Mouse (Mus musculus) right cerebral cortex, postnatal 25 days (tissue): Measurements from ENCODE around the gene Cacna2d3.

Experiments
- DNase-seq: peaks from one replicate; pipeline ENCODE4 v3.0.0; 2022

The Cacna2d3 gene

DNA sequence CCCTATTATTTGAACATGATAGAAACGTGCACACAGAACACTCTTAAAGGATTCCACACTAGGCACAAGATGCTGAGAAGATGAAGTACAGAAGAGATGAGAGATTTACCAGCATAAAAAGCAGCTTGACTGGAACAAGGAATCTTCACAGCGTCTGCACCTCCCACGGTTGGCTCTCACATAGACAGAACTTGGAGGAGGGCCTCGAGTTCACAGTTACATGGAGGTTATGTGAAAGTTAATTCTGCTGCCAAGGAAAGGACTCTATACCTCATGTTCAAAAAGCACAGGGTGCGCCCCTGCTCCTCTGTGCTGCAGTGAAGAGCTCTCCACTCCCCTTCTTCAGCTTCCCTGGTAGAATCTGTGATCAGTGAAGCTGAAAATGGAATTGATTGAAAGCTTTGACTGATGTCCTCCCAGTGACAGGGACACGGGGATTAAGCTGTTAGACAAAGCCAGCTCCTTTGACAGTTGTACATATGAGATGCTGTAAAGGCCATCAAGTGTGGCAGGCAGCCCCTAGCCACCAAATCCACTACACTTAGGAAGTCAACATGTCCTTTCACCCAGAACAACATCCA is 243.2 kb downstream of the Cacna2d3 start:
- peak; percentile 37 for DNase-seq

- DNase-seq, result no peak
Measured at GRCm38 (mm10) chr14:29464277-29464676, 257.4 kb downstream of the Cacna2d3 start.

GRCm38 (mm10) chr14:29449203-29449602 is 272.5 kb downstream of the Cacna2d3 start:
- no peak for DNase-seq

- peak; percentile 18 for DNase-seq
Measured at GRCm38 (mm10) chr14:29443091-29444026, 278.3 kb downstream of the Cacna2d3 start.

GRCm38 (mm10) chr14:29442476-29442875 is 279.2 kb downstream of the Cacna2d3 start:
- DNase-seq, result no peak

- DNase-seq, result no peak
Measured at GRCm38 (mm10) chr14:29438666-29439065, 283.0 kb downstream of the Cacna2d3 start.

GRCm38 (mm10) chr14:29438251-29438650 is 283.4 kb downstream of the Cacna2d3 start:
- DNase-seq, result no peak

GRCm38 (mm10) chr14:29435203-29435602 is 286.5 kb downstream of the Cacna2d3 start:
- DNase-seq, result no peak

GRCm38 (mm10) chr14:29433716-29434115 is 287.9 kb downstream of the Cacna2d3 start:
- no peak for DNase-seq

- no peak for DNase-seq
Measured at GRCm38 (mm10) chr14:29433076-29433714, 288.5 kb downstream of the Cacna2d3 start.

- DNase-seq, result no peak
Measured at GRCm38 (mm10) chr14:29429788-29430187, 291.9 kb downstream of the Cacna2d3 start.

GRCm38 (mm10) chr14:29425666-29426065 is 296.0 kb downstream of the Cacna2d3 start:
- DNase-seq, result no peak

- DNase-seq, result no peak
Measured at GRCm38 (mm10) chr14:29425208-29425607, 296.5 kb downstream of the Cacna2d3 start.

DNA sequence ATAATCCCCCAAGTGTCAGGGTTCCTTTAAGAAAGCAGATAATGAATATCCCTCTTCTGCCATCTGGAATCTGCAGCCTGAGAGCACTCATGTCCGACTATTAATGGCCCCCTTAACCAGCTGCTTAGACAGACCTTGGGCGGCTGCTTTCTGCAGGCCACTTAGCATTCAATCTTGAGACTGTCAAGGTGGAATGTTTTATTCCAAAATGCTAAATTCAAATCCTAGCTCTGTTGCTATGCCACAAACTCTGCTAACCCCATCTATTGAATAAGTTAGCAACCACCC is 315.8 kb downstream of the Cacna2d3 start:
- DNase-seq, result no peak

GRCm38 (mm10) chr14:29405125-29405877 is 316.4 kb downstream of the Cacna2d3 start:
- peak; percentile 5 for DNase-seq

DNA sequence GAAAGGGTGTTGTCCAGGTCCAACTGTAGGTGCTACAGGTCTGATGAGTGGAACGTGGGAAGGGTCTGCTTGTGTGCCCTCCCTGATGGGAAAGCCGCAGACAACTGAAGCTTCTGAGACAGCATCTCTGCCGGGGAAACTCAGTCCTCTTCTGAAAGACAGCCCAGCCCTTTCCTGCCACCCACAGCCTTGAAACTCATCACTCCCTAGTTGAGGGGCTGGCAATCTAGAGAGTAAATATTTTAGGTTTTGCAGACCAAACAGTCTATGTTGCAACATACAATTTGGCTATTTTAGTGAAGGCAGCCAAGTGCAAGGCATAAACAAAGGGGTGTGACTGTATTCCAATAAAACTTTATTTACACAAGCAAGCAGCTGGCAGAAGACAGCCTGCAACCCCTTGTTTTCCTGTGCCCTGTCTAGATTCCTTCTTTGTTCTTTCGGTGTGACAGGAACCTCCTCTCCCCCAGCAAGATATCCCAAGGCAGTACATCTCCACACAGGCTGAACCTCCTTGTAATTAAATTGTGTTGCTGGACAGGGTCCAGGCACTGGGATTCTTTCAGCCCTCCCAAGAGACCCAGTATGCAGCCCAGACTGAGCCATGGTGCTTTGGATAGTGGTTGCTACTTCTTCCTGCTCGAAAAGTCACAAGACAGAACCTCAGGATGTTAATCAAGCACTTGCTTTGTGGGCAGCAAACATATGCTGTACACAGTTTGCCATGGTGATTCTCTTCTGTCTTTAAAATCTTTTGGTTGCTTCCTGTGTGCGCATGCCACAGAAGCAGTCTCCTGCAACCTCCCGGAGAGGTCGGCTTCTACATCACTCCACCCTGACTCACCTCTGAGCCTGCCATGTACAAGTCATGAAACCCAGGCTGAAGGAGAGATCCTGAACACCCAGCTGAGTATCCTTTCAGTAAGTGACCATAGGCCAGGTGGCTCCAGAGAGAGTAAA is 317.5 kb downstream of the Cacna2d3 start:
- DNase-seq, result no peak

DNA sequence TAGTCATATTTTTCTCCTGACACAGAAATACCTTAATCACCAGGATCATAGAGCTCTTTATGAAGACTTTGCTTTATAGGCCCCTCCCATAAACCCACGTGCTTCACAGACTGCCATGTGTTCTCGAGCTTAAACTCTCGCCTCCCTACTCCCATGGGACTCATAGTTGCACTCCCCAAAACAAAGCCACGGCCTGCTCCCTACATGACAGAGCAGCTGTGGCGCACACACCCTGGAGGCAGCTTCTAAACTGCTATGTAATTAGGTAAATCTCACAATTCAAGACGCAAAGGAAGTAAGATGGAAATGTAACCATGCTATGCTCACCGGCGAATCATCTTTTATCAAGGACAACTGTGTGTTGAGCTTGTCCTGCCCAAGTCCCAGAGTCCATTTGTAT is 319.2 kb downstream of the Cacna2d3 start:
- no peak for DNase-seq

DNA sequence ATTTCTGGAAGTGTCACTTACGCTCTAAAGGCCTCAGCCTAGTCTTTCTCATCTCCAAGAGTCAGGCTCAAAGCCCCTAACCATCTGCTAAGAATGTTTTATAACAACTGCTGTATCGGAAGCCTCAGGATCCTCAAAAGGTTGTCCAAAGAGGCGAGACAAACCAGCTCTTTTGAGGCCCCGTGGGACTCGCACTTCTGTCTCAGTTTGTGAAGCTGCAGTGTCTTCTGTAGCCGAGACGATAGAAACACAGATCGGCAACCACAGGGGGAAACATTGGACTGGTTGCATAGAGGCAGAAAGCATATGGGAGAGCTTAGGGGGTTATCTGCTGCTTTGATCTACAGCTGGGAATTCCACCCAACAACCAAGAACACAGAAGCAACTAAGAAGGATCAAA is 327.9 kb downstream of the Cacna2d3 start:
- DNase-seq, result no peak

GRCm38 (mm10) chr14:29392851-29393250 is 328.8 kb downstream of the Cacna2d3 start:
- no peak for DNase-seq

DNA sequence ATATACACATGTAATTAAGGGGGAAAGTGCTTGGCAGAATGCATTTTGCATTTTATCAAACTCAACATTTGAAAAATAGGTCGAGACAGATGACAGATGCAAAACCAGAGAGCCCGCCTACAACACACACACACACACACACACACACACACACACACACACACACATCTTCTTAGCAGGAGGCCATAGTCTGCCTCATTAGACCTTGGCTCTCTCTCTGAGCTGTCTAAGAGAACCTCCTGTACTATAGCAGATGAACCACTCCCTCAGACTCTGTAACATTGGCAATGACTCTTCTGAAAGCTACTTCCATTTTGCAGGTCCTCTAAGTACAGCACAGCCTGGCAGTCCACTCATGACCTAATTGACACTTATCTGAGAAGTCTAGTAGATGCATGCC is 330.2 kb downstream of the Cacna2d3 start:
- no peak for DNase-seq

- no peak for DNase-seq
Measured at GRCm38 (mm10) chr14:29387761-29388160, 333.9 kb downstream of the Cacna2d3 start.

- DNase-seq, result no peak
Measured at GRCm38 (mm10) chr14:29385500-29385899, 336.2 kb downstream of the Cacna2d3 start.
